Mouse (Mus musculus) adrenal gland, adult (tissue): Measurements from ENCODE around the gene Far2.

ENCODE experiments used
- DNase-seq, 2 experiments: peaks; one replicate each; pipeline ENCODE4 v3.0.0; 2022 to 2023; ENCODE audit warnings: low spot score in 1 of 2; ENCODE audit not compliant: inconsistent age in 2 of 2

Far2 gene

DNA sequence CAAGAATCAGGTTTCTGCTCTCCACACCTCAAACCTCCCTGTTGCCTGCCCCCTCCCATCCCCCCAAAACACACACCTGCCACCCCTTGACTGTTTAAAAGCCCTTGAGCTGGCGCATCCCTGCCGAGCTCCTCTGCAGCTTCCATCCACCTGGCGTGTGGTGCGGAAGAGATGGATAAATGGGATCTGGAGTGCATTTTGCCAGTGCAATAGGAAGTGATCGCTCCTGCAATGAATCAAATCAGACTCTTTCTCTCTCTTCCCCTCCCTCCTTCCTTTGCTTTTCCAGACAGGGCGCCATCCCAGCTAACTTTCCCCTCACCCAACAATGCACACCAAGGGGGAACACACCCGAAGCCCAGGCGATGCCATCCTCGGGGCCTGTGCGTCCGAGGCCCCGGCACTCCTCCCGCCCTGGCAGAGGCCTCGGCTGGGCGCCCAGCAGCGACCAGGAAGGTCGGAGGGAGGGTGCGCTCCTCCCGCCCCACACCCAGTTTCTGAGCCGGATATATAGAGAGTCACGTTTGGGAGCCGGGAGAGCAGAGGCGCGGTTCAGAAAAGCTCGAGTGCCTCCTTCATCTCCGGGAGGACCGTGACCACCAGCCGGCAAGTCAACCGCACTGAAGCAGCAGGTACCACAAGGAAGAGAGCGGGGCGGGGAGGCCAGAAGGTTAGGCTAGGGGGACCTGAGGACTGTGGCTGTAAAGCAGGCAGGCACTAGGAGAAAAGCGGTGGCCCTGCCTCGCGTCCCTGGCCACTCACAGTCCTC is at the start of gene Far2:
Gene Far2 (plus strand): TSS at position 379 of the 769 bp plus-strand sequence.
- peak; percentile 34 to 79 for DNase-seq

DNA sequence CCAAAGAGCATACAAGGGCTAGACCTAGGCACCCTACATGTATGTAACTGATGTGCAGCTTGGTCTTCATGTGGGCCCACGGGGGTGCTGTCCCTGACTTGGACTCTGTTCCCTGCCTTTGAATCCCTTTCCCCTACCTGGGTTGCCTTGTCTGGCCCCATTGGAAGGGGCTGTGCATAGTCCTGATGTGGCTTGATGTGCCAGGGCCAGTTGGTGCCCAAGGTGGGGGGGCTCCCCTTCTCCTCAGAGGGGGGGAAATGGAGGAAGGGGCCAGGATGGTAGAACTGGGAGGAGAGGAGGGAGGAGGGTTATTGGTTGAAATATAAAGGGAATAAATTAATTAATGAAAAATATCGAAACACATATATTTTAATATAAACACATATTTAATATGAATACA is 46.6 kb upstream of the Far2 start:
- no peak for DNase-seq

DNA sequence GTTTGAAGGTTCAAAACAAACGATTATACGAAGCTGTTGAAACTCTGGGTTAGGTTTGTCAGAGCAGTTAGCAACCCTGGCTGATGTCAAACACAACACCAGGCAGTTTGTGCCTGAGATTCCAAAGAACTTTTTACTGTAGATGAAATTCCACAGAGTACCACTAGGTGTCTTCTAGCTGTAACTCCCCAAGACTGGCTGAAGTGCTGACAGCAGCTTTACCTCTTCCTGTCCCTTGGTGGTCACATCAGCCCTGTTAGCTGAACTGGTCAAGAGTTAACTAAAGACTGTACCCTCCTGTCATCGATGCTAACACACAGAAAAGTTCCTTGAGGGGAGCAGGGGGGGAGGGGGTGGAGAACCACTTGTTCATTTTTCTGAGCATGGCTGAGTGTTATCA is 46.0 kb upstream of the Far2 start:
- DNase-seq, result peak in 1 of 2 experiments; percentile 67

GRCm38 (mm10) chr6:148006118-148006837 is 40.8 kb upstream of the Far2 start:
- no peak for DNase-seq

DNA sequence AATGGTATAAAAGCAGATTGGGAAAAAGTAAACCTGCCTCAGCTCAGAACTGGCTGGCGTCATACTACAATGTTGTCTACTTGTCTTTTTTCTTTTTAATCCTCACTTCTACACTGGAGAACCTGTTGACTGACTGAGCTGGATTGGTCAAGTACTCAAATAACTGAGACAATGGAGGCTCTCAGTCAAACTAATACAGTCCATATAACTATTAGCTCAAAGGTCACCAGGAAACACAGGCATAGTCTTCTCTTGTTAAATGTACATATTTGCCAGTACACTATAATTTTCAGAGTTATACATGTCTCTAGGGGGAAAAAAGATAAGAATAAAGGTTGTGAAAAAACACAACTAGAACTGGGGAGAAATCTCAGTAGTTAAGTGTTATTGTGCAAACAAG is 6.3 kb upstream of the Far2 start:
- no peak for DNase-seq

GRCm38 (mm10) chr6:148047650-148047988 is 560 bp downstream of the Far2 start:
- DNase-seq, result no peak

DNA sequence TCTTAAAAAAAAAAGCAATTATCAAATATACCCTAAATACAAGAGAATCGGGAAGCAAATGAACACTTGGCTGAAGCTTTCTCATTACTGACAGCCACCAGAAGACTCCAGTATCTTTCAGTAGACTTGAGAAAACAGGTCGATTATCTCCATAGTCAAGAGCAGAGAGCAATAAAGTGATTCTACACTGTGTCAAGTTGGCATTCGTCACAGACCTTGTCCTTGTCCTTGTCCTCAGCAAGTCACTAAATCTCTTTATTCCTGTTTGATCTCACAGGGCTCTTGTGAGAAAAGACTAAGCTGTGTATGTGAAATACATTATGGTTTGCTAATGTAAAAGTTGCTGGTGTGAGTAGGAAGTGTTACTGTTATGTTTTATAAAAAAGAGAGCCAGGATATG is 16.1 kb downstream of the Far2 start:
- DNase-seq, result peak; percentile 50 to 88

- no peak for DNase-seq
Measured at GRCm38 (mm10) chr6:148066267-148066666, 19.2 kb downstream of the Far2 start.

DNA sequence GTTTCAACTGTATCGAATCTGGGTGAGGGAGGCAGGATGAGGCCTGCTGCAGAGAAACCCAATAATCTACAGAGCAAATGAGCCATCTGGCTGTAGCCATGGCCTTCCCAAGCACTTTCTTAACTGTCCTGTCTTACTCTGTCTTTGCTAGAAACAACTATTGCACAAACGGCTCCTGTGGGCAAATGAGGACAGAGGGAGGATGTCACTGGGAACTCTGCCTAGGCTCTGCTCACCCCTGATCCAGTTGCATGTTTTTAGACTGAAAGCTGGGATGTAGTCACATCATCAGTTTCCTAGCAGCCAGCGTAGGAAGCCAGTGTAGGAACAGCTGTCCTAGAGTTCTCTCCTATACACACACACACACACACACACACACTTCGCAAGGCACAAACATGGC is 21.7 kb downstream of the Far2 start:
- DNase-seq, result peak in 1 of 2 experiments; percentile 61

DNA sequence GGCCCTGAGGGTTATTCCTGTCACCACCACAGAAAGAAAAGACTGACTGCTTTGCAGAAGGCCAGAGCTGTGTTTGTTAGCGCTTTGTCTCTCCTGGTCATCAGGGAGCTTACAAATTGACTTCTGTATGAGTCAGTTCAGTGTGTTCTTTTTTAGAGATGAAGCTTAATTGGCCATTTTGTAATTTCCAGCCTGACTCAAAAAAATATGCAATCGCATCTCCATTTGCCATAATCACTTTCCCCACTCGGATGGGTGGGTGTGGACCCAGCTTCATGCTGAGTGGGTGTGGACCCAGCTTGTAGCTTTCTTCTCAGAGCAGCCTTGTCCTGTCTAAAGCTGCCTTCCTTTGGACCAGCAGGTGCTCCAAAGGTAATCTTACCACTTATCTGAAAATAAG is 26.5 kb downstream of the Far2 start:
- DNase-seq, result peak in 1 of 2 experiments; percentile 25

DNA sequence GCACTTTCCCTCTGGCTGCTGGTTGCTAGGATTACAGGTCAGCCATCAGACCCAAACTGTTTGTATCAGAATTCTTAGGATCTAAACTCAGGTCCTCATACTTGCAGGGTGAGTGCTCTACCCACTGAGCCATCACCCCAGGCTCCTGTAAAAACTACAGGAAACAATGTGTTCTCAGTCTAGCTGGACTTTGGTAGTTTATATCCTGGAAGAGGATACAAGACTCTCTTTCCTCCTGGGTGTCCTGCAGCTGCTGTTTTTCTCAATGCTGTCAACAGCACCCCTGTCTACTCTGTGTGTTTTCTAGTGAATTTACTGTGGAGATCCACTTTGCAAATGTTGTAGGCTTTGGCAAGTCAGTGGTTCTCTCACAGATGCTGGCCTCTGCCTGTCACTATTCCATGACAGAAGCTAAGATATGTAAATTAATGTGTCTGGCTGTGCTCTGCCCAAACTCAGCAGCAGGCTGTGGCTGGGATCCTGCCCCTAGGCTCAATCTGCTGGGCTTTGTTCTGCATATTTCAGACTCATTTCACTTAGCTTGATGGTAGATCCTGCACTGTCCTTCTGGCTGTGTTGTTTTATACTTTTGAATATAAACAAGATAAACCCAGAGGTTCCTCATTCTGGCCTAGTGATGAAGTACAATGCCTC is 27.3 kb downstream of the Far2 start:
- no peak for DNase-seq

- DNase-seq, result no peak
Measured at GRCm38 (mm10) chr6:148083864-148084263, 36.8 kb downstream of the Far2 start.

- DNase-seq, result no peak
Measured at GRCm38 (mm10) chr6:148084403-148084802, 37.3 kb downstream of the Far2 start.

- no peak for DNase-seq
Measured at GRCm38 (mm10) chr6:148097039-148097438, 50.0 kb downstream of the Far2 start.

- no peak for DNase-seq
Measured at GRCm38 (mm10) chr6:148101977-148102376, 54.9 kb downstream of the Far2 start.

GRCm38 (mm10) chr6:148102434-148102833 is 55.4 kb downstream of the Far2 start:
- DNase-seq, result no peak

DNA sequence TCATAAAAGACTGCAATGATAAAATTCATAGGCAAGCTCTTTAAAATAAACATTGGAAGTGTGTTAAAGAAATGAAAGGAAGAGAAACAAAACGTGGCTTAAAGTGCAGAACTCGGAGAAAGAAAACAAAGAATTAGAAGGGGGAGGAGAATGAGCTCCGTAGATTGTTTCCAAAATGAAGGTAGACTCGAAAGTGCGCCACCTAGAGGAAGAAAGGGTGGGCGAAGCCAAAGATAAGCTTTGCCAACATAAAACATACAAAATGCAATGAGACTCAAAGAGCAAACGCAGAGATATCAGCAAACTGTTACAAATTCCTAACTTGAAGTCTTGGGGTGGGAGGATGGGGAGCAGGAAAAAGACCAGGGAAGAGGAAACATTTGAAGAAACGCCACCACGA is 57.2 kb downstream of the Far2 start:
- peak; percentile 32 to 80 for DNase-seq

GRCm38 (mm10) chr6:148105722-148106268 is 58.7 kb downstream of the Far2 start:
- DNase-seq, result no peak

DNA sequence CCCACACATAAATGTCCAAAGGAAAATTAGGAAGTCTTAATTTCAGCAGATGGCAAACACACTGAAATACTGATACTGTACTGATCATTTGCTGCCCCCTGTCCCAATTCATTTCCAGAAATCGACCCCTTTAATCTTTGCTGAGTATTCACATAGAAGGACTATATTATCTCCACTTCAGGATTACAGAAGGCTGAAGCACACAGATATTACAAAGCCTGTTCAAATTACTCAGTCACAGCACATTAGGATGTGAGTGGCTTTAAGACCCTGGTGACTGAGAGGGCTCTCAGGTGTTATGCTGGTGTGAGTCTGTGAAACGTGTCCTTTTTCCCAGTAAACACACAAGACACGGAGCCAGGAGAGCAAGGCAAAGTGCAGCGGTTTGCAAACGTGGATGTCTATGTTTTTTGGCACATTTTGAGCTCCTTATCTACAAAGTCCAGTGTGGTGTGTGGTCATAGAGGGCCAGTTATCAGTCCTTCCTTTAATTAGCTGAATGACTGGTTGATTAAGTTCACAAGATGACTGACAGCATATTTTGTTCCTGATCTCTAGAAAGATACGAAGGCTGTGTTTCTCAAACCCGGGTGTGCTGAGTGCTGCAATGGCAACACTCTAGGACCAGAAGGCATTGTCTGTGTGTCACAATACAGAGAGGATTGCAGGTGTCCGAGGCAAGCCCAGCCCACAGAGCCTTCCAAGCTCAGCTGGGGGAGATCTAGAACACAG is 61.8 kb downstream of the Far2 start:
- DNase-seq, result no peak

DNA sequence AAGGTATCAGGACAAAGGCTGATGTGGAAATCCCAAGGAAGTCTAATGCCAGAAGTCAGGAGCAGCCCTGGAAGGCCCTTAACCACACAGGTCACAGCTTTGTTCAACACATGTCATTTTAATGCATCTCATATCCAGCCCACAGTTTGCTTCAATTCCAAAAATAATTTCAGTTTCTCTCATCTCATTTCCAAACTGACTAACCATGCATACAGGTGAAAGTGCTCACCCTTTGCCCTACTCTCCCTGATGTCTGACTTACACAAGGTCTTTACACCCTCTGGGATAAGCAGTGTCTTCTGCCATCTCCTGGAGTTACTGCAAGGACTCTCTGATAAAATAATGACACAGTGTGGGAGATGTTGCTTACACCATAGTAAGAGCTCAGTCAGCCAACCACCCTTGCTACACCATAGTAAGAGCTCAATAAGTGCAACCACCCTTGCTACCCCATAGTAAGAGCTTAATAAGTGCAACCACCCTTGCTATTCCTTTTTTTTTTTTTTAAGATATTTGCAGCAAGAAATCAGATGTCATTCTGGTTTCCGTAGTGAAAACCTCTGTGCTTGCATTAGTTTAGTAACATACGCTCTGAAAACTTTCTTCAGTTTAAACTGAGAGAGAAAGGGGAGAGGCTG is 64.1 kb downstream of the Far2 start:
- DNase-seq, result no peak

DNA sequence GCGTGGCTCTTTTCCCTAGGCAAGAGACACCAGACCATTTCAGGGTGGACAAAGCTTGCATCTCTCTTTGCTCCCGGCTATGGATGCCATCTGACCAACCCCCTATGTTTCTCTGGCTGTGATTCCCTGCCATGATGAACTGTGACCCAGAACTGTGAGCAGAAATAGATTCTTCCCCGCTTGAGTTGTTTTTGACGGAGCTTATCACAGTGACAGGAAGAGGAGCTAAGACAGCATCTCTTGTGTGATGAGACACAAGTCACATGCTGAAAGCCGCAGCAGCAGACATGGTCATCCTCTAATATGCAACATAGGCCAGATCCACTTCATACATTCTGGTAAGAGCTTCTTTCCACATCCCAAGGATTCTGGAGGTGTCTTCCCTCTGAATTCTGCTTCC is 69.3 kb downstream of the Far2 start:
- DNase-seq, result no peak
